Mouse (Mus musculus) midbrain, embryonic 12.5 days (tissue): ENCODE results near the gene Arhgef28. TPM values are rescaled to one million over a fixed set of nuclear protein-coding genes. Genes with fewer than 3 reads are reported as not detected.
"Not testable (repeated sequence)": the region's sequence is repeated elsewhere in the genome, so short reads cannot be mapped to it uniquely, and the experiment has no call there.

Experiments
- ATAC-seq: fragments of 200-750 bp; cut with Nextera tagmentation; 2 replicates; pipeline ENCODE4 v1.8.0; 2017; ENCODE audit warnings: low read depth, moderate TSS enrichment, moderate library complexity; ENCODE audit not compliant: low FRiP score
- H3K27ac ChIP-seq: fragments of 300-500 bp; sonication (generic); replicated peaks from 2 replicates; pipeline ENCODE4 v1.5.1; 2016; ENCODE audit warnings: mild to moderate bottlenecking
- H3K27me3 ChIP-seq: fragments of 300-500 bp; sonication (generic); 2 replicates; pipeline ENCODE4 v1.6.1; 2016; ENCODE audit warnings: mild to moderate bottlenecking
- H3K36me3 ChIP-seq: fragments of 300-500 bp; sonication (generic); 2 replicates; pipeline ENCODE4 v1.6.1; 2016
- H3K4me1 ChIP-seq: fragments of 300-500 bp; sonication (generic); 2 replicates; pipeline ENCODE4 v1.6.1; 2016
- H3K4me2 ChIP-seq: fragments of 300-500 bp; sonication (generic); replicated peaks from 2 replicates; pipeline ENCODE4 v1.6.1; 2016; ENCODE audit warnings: mild to moderate bottlenecking, moderate library complexity
- H3K4me3 ChIP-seq: fragments of 300-500 bp; sonication (generic); 2 replicates; pipeline ENCODE4 v1.5.1; 2016; ENCODE audit warnings: mild to moderate bottlenecking
- H3K9ac ChIP-seq: fragments of 300-500 bp; sonication (generic); replicated peaks from 2 replicates; pipeline ENCODE4 v1.6.1; 2016; ENCODE audit warnings: mild to moderate bottlenecking, moderate library complexity
- H3K9me3 ChIP-seq: fragments of 300-500 bp; sonication (generic); 2 replicates; pipeline ENCODE4 v1.6.1; 2016; ENCODE audit warnings: mild to moderate bottlenecking
- WGBS: fragments of 180-500 bp; shearing (Covaris S2); methylation state at CpG from one replicate; pipeline ENCODE4 v1.1.7; 2016; 5-methylcytosine and 5-hydroxymethylcytosine counted together
- polyA plus RNA-seq: library from polyadenylated mRNA; unstranded; fragments of >200 nt; fragmentation: Nextera tagmentation; extraction: Ambion mirVana; gene quantifications from 2 replicates; pipeline ENCODE4 v1.2.1, GENCODE M21; 2016

Arhgef28 gene
- polyA plus RNA-seq, 1 experiment from 2014 or later, result 9.8 TPM

DNA sequence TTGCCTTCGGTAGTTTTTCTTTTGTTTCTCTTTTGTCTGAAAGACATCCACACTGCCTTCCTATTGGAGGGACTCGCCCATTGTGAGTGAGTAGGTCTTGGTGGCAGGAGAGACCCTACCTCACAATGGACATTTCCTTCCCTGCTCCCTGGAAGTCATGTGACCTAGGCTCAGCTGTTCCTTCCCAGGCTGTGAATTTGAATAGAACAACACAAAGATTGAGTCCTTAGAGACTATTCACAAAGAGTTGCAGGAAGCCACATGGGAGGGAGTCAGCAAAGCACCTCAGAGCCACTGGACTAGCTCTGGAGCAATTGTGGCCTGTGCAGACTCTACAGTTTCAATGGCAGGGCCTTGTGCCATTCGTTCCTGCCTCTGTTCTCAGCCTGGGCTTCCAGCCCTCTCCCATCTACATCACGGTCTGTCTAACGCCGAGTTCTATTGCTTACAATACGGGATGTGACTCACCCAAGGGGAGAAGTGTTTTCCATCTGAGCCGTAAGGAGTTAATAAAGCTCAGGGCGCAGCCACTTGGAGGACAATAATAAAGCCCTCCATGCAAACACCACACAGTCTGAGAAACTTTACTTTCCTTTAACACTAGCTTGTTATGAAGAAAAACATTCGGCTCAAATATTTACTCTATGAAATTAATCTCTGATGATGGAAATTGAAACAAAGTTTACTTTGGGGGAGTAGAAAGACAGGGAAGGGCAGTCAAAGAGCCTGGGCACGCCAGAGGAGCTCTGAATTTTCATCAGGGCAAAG lies 85.7 kb downstream of the Arhgef28 start:
- no peak for ATAC-seq

DNA sequence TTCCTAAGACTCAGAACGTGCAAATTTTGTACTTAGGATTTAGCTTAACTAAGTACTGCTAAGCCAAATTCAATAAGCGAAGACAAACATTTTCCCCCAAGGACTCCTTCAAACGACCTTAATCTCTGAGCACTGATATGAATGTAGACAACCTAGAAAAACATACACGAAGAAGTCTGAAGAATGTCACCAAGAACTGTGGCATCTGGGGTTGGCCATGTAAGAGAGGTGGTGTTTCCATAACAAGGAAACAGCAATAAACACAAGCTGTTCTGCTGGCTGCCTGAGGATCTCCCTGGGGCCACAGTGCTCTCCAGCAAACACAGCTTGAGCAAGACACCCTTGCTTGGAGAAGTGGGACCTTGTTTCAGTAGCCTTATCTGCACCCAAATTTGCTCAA lies 87.9 kb downstream of the Arhgef28 start:
- Histone ChIP-seq H3K4me3 (no peak overlapping the region), H3K9ac (no peak overlapping the region), H3K27ac (no peak overlapping the region), H3K4me1 (peaks cover 2% of the 10 kb centered on the region; the same call in 1 of the 2 replicates), H3K27me3 (no peaks in the 10 kb centered on the region; the same call in 1 of the 2 replicates), H3K36me3 (no peaks in the 10 kb centered on the region), H3K9me3 (no peaks in the 10 kb centered on the region), H3K4me2 (no peak overlapping the region)
- WGBS, result 75% methylated on average over 4 of the region's 4 CpGs
- no peak for ATAC-seq

More for the DNA sequence above, 85.7 kb downstream of the Arhgef28 start:
- Histone ChIP-seq H3K9me3 (no peaks in the 10 kb centered on the region), H3K27me3 (no peaks in the 10 kb centered on the region; the same call in 1 of the 2 replicates), H3K4me2 (no peak overlapping the region), H3K4me3 (no peak overlapping the region), H3K4me1 (peaks cover 2% of the 10 kb centered on the region; the same call in 1 of the 2 replicates), H3K36me3 (no peaks in the 10 kb centered on the region), H3K27ac (no peak overlapping the region), H3K9ac (no peak overlapping the region)
- WGBS, result 78% methylated on average over 11 of the region's 11 CpGs

DNA sequence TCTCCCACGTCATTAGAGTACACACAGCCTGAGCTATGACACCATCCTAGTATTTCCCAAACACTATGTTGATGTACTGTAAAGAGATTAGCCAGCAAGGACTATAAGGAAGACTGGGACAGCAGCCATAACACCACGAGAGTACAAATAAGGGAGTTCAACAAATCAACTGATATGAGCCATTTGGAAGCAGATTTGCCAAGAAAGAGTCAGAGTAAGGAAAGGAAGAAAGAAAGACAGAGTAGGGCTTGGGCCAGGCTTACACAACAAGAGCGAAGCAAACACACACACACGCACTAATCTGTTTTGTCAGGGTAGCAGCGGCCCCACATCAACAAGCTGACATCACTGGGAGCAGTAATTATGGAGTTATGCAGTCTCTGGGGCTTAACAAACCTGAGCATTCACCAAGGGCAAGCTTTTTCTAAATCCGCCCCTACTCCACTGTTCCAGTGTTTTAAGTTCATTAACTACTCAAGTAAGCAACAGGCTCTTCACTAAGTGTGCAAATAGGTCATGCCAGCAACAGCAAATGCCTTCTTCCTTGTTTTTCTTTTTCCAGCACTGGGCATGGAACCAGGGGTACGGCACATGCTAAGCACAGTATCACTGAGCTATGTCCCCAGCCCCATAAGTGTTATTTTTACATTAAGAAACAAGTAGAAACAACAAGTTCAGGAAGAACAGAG lies 88.5 kb downstream of the Arhgef28 start:
- H3K27ac ChIP-seq, result no peak overlapping the region
- no peaks in the 10 kb centered on the region for H3K9me3 ChIP-seq
- no peaks in the 10 kb centered on the region for H3K36me3 ChIP-seq
- H3K4me1 ChIP-seq, result peaks cover 2% of the 10 kb centered on the region; the same call in 1 of the 2 replicates
- no peak overlapping the region for H3K4me3 ChIP-seq
- no peak for ATAC-seq
- no peaks in the 10 kb centered on the region; the same call in 1 of the 2 replicates for H3K27me3 ChIP-seq
- H3K9ac ChIP-seq, result no peak overlapping the region
- 81% methylated on average over 7 of the region's 7 CpGs for WGBS
- no peak overlapping the region for H3K4me2 ChIP-seq

DNA sequence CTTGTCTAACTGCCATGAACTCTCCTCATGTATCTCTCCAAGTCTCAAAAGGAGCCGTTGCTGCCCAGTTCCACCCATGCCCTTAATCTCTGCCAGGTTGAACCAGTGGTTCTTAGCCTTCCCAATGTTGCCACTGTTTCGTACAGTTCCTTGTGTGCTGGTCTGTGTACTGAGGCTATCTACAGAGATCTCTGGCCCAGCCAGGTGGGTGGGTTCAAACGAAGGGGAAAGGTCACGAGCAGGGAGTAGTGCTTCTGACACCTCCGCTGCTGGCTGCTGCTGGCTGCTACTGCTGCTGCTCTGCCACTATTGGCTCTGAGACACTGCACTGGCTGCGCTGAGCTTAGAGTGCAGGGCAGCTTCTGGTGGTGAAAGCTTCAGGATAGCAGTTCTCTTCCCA lies 90.6 kb downstream of the Arhgef28 start:
- H3K9ac ChIP-seq, result no peak overlapping the region
- H3K9me3 ChIP-seq, result no peaks in the 10 kb centered on the region
- H3K27ac ChIP-seq, result no peak overlapping the region
- 80% methylated on average over 6 of the region's 6 CpGs for WGBS
- H3K36me3 ChIP-seq, result no peaks in the 10 kb centered on the region
- no peaks in the 10 kb centered on the region; the same call in 1 of the 2 replicates for H3K27me3 ChIP-seq
- no peak overlapping the region for H3K4me2 ChIP-seq
- ATAC-seq, result no peak
- H3K4me1 ChIP-seq, result 0 out of 2 replicates have a peak, but pooled peaks cover 2% of the 10 kb centered on the region
- H3K4me3 ChIP-seq, result no peak overlapping the region

DNA sequence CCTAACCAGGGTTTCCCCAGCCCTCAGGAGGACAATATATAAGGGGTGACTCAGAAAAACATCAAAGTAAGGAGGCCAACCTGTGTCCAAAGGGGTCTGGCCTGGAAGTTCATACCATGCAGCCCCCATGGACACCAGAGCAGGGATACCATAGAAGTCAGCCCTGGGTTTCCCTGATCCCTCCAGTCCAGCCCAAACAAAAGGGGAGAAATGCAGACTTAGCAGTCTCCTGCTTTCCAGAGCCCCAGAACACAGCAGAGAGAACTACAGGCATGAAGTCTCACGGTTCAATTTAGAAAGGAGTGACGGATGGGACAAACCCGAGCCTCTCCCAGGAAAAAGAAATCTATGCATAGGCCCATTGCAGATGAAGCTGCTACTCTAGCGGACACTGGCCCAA lies 91.2 kb downstream of the Arhgef28 start:
- Histone ChIP-seq H3K27ac (no peak overlapping the region), H3K9me3 (no peaks in the 10 kb centered on the region), H3K27me3 (no peaks in the 10 kb centered on the region; the same call in 1 of the 2 replicates), H3K4me1 (0 out of 2 replicates have a peak, but pooled peaks cover 2% of the 10 kb centered on the region), H3K36me3 (no peaks in the 10 kb centered on the region), H3K4me3 (no peak overlapping the region), H3K4me2 (no peak overlapping the region), H3K9ac (no peak overlapping the region)
- ATAC-seq, result no peak
- WGBS, result 86% methylated on average over 4 of the region's 4 CpGs

DNA sequence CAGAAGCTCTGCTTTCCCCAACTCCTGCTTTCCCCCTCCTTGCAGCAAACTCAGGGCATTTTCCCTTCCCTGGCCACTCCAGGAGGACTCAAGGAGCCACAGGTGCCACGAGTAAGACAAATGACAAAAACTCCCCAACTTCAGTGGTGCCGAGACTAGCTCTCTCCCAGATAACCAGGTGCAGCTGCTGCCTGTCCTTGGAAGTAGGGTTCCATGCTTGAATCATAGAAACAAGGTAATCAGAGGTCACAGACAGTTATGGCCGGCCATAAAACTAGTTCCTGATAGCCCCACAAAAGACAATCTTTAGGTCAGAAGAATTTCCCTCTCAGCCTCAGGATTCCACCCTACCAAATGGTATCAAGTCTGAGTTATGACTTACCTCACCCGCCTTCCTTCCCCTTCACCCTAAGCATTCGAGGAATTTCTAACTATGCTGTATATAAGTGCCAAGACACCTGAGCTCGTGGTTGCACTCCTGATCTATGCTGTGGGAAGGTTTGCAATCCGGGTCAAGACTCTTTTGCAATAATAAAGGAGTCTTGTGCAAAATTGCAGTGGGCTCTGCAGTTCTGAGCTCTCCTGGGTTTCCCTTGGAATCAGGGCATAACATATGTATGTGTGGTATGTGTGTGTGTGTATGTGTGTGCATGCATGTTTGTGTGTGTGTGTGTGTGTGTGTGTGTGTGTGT lies 93.3 kb downstream of the Arhgef28 start:
- ATAC-seq, result no peak
- Histone ChIP-seq H3K4me1 (0 out of 2 replicates have a peak, but pooled peaks cover 2% of the 10 kb centered on the region), H3K27me3 (no peaks in the 10 kb centered on the region; the same call in 1 of the 2 replicates), H3K4me2 (no peak overlapping the region), H3K36me3 (no peaks in the 10 kb centered on the region), H3K4me3 (no peak overlapping the region), H3K27ac (no peak overlapping the region), H3K9ac (no peak overlapping the region), H3K9me3 (no peaks in the 10 kb centered on the region)
- 74% methylated on average over 7 of the region's 7 CpGs for WGBS

DNA sequence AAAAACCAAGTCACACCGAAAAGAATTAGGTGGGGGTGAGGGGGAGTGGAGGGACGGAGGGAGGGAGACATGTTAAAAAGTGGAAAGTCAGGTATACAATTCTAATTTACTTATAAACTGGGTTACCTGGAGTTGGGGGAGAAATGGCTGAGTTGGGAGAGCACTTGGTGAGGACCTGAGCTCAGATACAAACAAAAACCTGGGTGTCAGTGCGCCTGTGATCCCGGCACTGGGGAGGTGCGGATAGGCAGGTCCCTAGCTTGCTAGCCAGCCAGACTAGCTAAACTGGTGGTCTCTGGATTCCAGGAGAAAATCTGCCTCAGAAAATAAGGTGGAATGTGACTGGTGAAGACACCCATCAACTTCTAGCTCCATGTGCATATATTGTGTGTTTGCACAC lies 94.7 kb downstream of the Arhgef28 start:
- ATAC-seq, result no peak

DNA sequence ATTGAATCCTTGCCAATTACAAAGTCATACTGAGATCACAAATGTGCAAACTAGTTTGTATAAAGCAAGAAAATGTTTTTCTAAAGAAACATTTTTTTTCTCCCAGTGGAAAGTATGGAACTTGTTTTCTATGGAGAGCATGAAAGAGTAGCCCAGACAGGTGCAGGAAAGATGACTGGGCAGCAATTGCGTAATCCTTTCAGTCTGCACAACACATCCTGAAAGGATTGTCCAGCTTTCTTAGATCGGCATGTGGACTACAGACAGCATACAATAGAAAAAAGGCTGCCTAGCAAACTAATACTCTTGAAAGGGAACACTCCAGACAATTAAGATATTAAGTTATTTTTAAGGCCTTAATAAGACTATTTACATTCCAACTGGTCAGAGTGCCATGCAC lies 95.2 kb downstream of the Arhgef28 start:
- Histone ChIP-seq H3K36me3 (no peaks in the 10 kb centered on the region), H3K27ac (no peak overlapping the region), H3K9me3 (no peaks in the 10 kb centered on the region), H3K9ac (no peak overlapping the region), H3K4me2 (no peak overlapping the region), H3K4me3 (no peak overlapping the region), H3K4me1 (no peaks in the 10 kb centered on the region), H3K27me3 (no peaks in the 10 kb centered on the region; the same call in 1 of the 2 replicates)
- ATAC-seq, result no peak
- 42% methylated on average over 2 of the region's 2 CpGs for WGBS

More for the DNA sequence above, 94.7 kb downstream of the Arhgef28 start:
- H3K4me2 ChIP-seq, result no peak overlapping the region
- no peaks in the 10 kb centered on the region for H3K36me3 ChIP-seq
- H3K4me3 ChIP-seq, result no peak overlapping the region
- H3K4me1 ChIP-seq, result no peaks in the 10 kb centered on the region
- no peaks in the 10 kb centered on the region for H3K9me3 ChIP-seq
- H3K9ac ChIP-seq, result no peak overlapping the region
- 84% methylated on average over 5 of the region's 5 CpGs for WGBS
- H3K27ac ChIP-seq, result no peak overlapping the region
- no peaks in the 10 kb centered on the region; the same call in 1 of the 2 replicates for H3K27me3 ChIP-seq

DNA sequence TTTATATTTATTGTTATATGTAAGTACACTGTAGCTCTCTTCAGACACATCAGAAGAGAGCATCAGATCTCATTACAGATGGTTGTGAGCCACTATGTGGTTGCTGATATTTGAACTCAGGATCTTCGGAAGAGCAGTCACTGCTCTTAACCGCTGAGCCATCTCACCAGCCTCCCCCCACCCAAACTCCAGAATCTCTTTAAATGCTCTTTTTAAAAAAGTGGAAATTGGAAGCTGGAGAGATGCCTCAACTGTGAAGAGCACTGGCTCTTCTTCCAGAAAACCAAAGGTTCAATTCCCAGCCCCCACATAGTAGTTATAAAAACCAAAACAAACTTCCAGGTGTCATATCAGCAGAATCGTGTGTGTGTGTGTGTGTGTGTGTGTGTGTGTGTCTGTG lies 97.8 kb downstream of the Arhgef28 start:
- not testable (repeated sequence) for H3K9me3 ChIP-seq, H3K9ac ChIP-seq, H3K27me3 ChIP-seq, H3K36me3 ChIP-seq, H3K27ac ChIP-seq, ATAC-seq, H3K4me3 ChIP-seq, H3K4me2 ChIP-seq, H3K4me1 ChIP-seq
- 79% methylated on average over 3 of the region's 3 CpGs for WGBS

DNA sequence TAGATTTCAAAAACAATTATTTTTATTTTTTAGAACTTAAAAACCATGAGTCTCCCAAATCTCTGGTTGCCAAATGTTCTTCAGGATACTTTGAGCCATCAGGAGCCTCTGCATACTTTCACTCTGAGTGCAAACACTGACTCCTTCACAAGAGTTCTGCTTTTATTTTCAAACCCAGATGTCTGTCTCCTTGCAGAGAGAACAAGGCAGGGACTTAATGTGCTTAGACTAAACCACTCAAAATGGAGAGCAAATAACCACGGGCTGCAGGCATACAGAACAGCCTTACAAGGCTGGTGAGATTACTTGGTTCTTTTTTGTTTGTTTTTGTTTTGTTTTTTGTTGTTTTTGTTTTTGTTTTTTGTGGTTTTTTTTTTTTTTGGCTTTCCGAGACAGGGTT lies 98.6 kb downstream of the Arhgef28 start:
- WGBS, result 76% methylated on average over 2 of the region's 2 CpGs
- Histone ChIP-seq H3K9ac (no peak overlapping the region), H3K4me3 (no peak overlapping the region), H3K9me3 (no peaks in the 10 kb centered on the region), H3K4me1 (no peaks in the 10 kb centered on the region), H3K4me2 (no peak overlapping the region), H3K27ac (no peak overlapping the region), H3K36me3 (no peaks in the 10 kb centered on the region), H3K27me3 (no peaks in the 10 kb centered on the region)
- ATAC-seq, result no peak

DNA sequence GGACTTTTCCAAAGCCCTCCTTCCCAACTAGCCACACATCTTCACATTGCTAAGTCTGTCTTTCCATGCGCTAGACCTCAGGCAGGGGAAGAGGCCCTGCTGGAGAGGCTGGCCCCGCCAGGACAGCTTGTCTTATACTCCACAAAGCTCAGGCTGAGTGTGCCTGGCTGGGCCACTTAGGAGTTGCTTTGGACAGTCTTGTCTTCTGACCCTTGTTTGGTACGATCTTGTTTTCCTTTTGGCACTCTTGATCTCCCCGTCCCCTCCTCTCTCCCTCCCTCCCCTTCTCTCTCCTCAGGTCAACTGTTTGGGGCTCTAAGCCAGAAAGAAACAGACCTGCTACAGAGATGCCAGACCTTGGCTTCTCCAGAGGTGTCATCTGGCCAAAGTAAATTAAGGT lies 110.3 kb downstream of the Arhgef28 start:
- no peaks in the 10 kb centered on the region for H3K36me3 ChIP-seq
- H3K9ac ChIP-seq, result no peak overlapping the region
- no peak for ATAC-seq
- H3K4me2 ChIP-seq, result no peak overlapping the region
- H3K4me3 ChIP-seq, result no peak overlapping the region
- no peaks in the 10 kb centered on the region for H3K9me3 ChIP-seq
- H3K27ac ChIP-seq, result no peak overlapping the region
- no peaks in the 10 kb centered on the region; the same call in 1 of the 2 replicates for H3K4me1 ChIP-seq
- WGBS, result 36% methylated on average over 4 of the region's 4 CpGs
- H3K27me3 ChIP-seq, result no peaks in the 10 kb centered on the region

DNA sequence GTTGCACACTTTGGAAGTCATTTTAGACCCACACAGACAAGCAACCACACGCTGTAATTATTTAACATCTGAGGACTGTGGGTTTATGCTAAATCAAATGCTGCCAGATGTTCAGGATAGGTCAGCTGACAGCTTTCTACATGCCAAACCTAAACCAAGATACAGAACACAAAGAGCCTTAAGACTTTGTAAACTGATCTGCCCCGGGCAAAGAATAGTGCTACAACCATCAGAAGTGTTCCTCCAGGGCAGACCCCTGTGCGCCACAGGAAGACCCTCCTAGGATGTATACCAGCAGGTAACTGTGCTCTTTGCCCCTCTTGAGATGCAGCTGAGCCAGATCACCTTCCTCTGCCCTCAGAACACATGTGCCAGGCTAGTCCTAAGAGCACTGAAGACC lies 111.9 kb downstream of the Arhgef28 start:
- 64% methylated on average over 3 of the region's 3 CpGs for WGBS
- Histone ChIP-seq H3K36me3 (no peaks in the 10 kb centered on the region), H3K27ac (no peak overlapping the region), H3K4me3 (no peak overlapping the region), H3K4me1 (no peaks in the 10 kb centered on the region; the same call in 1 of the 2 replicates), H3K9ac (no peak overlapping the region), H3K27me3 (no peaks in the 10 kb centered on the region), H3K9me3 (no peaks in the 10 kb centered on the region), H3K4me2 (no peak overlapping the region)
- no peak for ATAC-seq
